In genomic region chr3:86960656-86961394, GRCm38 (mm10) we compare ENCODE assay signal across 21 mouse cellular contexts. TPM values are rescaled to one million over a fixed set of nuclear protein-coding genes. Genes with fewer than 3 reads are reported as not detected.
A peak's percentile ranks its signal among the peaks of the same experiment; 100 is the strongest.
DNase-seq lines count a peak whose midpoint lies in the region; ATAC-seq lines count a peak whose summit lies in the region.
"Had no signal": no experiment of that assay in that cellular context is flagged by ENCODE, and none has a peak within 500 bp of the region (broad histone marks: within the 10 kb centered on the region; RNA-seq: fewer than 3 reads in every experiment).

No protein-coding gene starts in this region.

- WGBS in liver, embryonic 11.5 days, result 66% methylated on average over 17 of the region's 17 CpGs
- 88% methylated on average over 17 of the region's 17 CpGs for WGBS in midbrain, embryonic 11.5 days
- 91% methylated on average over 17 of the region's 17 CpGs for WGBS in hindbrain, embryonic 11.5 days

- no peaks in the 10 kb centered on the region for H3K27me3 ChIP-seq in liver, embryonic 11.5 days (replicated peaks; ENCODE audit: control insufficient read depth, insufficient read depth, low read length)
- no peaks in the 10 kb centered on the region for H3K27me3 ChIP-seq in splenic B cell, adult 2 months (ENCODE audit: control insufficient read depth, insufficient read depth, low read length, poor library complexity, severe bottlenecking)
- H3K27me3 ChIP-seq in midbrain, embryonic 11.5 days (ENCODE audit: control insufficient read depth, insufficient read depth, low read length), result no peaks in the 10 kb centered on the region
- no peaks in the 10 kb centered on the region for H3K27me3 ChIP-seq in hindbrain, embryonic 11.5 days (ENCODE audit: control insufficient read depth, insufficient read depth, low read length)
- H3K27me3 ChIP-seq: forebrain, embryonic 15.5 days; neural tube, embryonic 13.5 days had no signal

- H3K9me3 ChIP-seq in liver, embryonic 11.5 days (ENCODE audit: control insufficient read depth, low read length), result no peaks in the 10 kb centered on the region
- H3K9me3 ChIP-seq in midbrain, embryonic 11.5 days (ENCODE audit: control insufficient read depth, low read length), result no peaks in the 10 kb centered on the region
- no peaks in the 10 kb centered on the region for H3K9me3 ChIP-seq in hindbrain, embryonic 11.5 days (ENCODE audit: control insufficient read depth, low read length)
- H3K9me3 ChIP-seq: forebrain, embryonic 15.5 days; G1E; hindbrain, embryonic 10.5 days; midbrain, embryonic 10.5 days; neural tube, embryonic 13.5 days had no signal

- H3K4me1 ChIP-seq in liver, embryonic 11.5 days (replicated peaks; ENCODE audit: control insufficient read depth, insufficient read depth, low read length), result no peaks in the 10 kb centered on the region
- no peaks in the 10 kb centered on the region for H3K4me1 ChIP-seq in midbrain, embryonic 11.5 days (ENCODE audit: control insufficient read depth, insufficient read depth, low read length)
- no peaks in the 10 kb centered on the region for H3K4me1 ChIP-seq in hindbrain, embryonic 11.5 days (replicated peaks; ENCODE audit: control insufficient read depth, insufficient read depth, low read length)
- H3K4me1 ChIP-seq: forebrain, embryonic 15.5 days; hindbrain, embryonic 10.5 days; midbrain, embryonic 10.5 days; neural tube, embryonic 13.5 days had no signal

- H3K4me2 ChIP-seq in liver, embryonic 11.5 days, result 0 out of 2 replicates have a peak overlapping the region, but pooled peaks have one; percentile 13
- H3K4me2 ChIP-seq in midbrain, embryonic 11.5 days, result no peak overlapping the region
- H3K4me2 ChIP-seq in hindbrain, embryonic 11.5 days (replicated peaks; ENCODE audit: low read depth, low read length), result no peak overlapping the region
- H3K4me2 ChIP-seq: forebrain, embryonic 15.5 days; neural tube, embryonic 13.5 days had no signal

- ATAC-seq in liver, embryonic 11.5 days (replicated peaks; ENCODE audit: low FRiP score), result no peak
- ATAC-seq in common myeloid progenitor, adult 5-6 weeks (replicated peaks; ENCODE audit: low read depth, poor library complexity, severe bottlenecking), result 0 out of 2 replicates have a peak, but pooled peaks have one; percentile 11
- ATAC-seq in midbrain, embryonic 11.5 days (ENCODE audit: low FRiP score), result no peak
- ATAC-seq in hindbrain, embryonic 11.5 days (ENCODE audit: low FRiP score), result no peak
- ATAC-seq: forebrain, embryonic 15.5 days; intestine, embryonic 16.5 days had no signal

- no peaks in the 10 kb centered on the region for H3K36me3 ChIP-seq in liver, embryonic 11.5 days (ENCODE audit: control insufficient read depth, insufficient read depth, low read length)
- H3K36me3 ChIP-seq in splenic B cell, adult 2 months (ENCODE audit: control insufficient read depth, insufficient read depth, low read length, poor library complexity, severe bottlenecking), result no peaks in the 10 kb centered on the region
- no peaks in the 10 kb centered on the region for H3K36me3 ChIP-seq in midbrain, embryonic 11.5 days (ENCODE audit: control insufficient read depth, insufficient read depth, low read length)
- no peaks in the 10 kb centered on the region for H3K36me3 ChIP-seq in hindbrain, embryonic 11.5 days (ENCODE audit: control insufficient read depth, insufficient read depth, low read length)
- H3K36me3 ChIP-seq: forebrain, embryonic 15.5 days; G1E; hindbrain, embryonic 10.5 days; midbrain, embryonic 10.5 days; neural tube, embryonic 13.5 days had no signal

- no peak overlapping the region for H3K4me3 ChIP-seq in liver, embryonic 11.5 days (ENCODE audit: low read depth, low read length)
- no peak overlapping the region for H3K4me3 ChIP-seq in midbrain, embryonic 11.5 days (ENCODE audit: low read depth, low read length)
- no peak overlapping the region for H3K4me3 ChIP-seq in hindbrain, embryonic 11.5 days (ENCODE audit: low read depth, low read length)
- H3K4me3 ChIP-seq: erythroblast, embryonic 14.5 days; forebrain, embryonic 15.5 days; gastrocnemius, adult 2 months; hindbrain, embryonic 10.5 days; midbrain, embryonic 10.5 days; neural tube, embryonic 13.5 days had no signal

- H3K9ac ChIP-seq in liver, embryonic 11.5 days (ENCODE audit: low read depth, low read length), result no peak overlapping the region
- no peak overlapping the region for H3K9ac ChIP-seq in midbrain, embryonic 11.5 days (ENCODE audit: low read length)
- no peak overlapping the region for H3K9ac ChIP-seq in hindbrain, embryonic 11.5 days (ENCODE audit: low read depth, low read length)
- H3K9ac ChIP-seq: forebrain, embryonic 15.5 days; neural tube, embryonic 13.5 days had no signal

- H3K27ac ChIP-seq in liver, embryonic 11.5 days (ENCODE audit: low read depth, low read length), result no peak overlapping the region
- H3K27ac ChIP-seq in midbrain, embryonic 11.5 days (ENCODE audit: low read depth, low read length), result no peak overlapping the region
- no peak overlapping the region for H3K27ac ChIP-seq in hindbrain, embryonic 11.5 days (ENCODE audit: low read depth, low read length)
- H3K27ac ChIP-seq: forebrain, embryonic 15.5 days; gastrocnemius, adult 2 months; hindbrain, embryonic 10.5 days; midbrain, embryonic 10.5 days; neural tube, embryonic 13.5 days had no signal

- no peak for DNase-seq in liver, embryonic 11.5 days (ENCODE audit: low spot score)
- DNase-seq in liver, result no peak
- peak; percentile 26 for DNase-seq in splenic B cell, adult 2 months (ENCODE audit: low read depth, low spot score)
- peak; percentile 69 for DNase-seq in thymus, postnatal 4 days
- DNase-seq in midbrain, embryonic 11.5 days (ENCODE audit: low spot score, missing footprints), result no peak
- no peak for DNase-seq in hindbrain, embryonic 11.5 days (ENCODE audit: low spot score)
- DNase-seq in c-Kit-positive CD71-positive TER-119-positive erythroid progenitor cells, embryonic 14.5 days (ENCODE audit: low spot score), result no peak
- DNase-seq: adrenal gland, adult 8-10 months; cerebellum, adult 11-12 months; cerebellum, postnatal 36 days; gastrocnemius, adult 2 months; heart, adult 18-20 months; lung, postnatal 10 days had no signal

RNA-seq across cellular contexts. Expression of gene Cd1d1, which starts 38.4 kb away (rescaled TPM):
- 14.5 and 15.7 TPM in 2 replicates for polyA plus RNA-seq in liver, embryonic 11.5 days (2014; fragmentation: Nextera tagmentation; extraction: Ambion mirVana)
- total RNA-seq in common myeloid progenitor, adult 5-6 weeks (2017), result 23.9 and 29.4 TPM in 2 replicates
- 28.0 and 28.8 TPM in 2 replicates for polyA plus RNA-seq in midbrain, embryonic 11.5 days (2014; fragmentation: Nextera tagmentation; extraction: Ambion mirVana)
- polyA plus RNA-seq in hindbrain, embryonic 11.5 days (2014; fragmentation: Nextera tagmentation; extraction: Ambion mirVana), result 36.0 and 37.2 TPM in 2 replicates
- polyA plus RNA-seq: erythroblast, embryonic 14.5 days; G1E had no signal

RNA-seq across cellular contexts. Expression of gene Dclk2, which starts 40.2 kb away (rescaled TPM):
- 6.6 and 9.3 TPM in 2 replicates for polyA plus RNA-seq in liver, embryonic 11.5 days (2014; fragmentation: Nextera tagmentation; extraction: Ambion mirVana)
- total RNA-seq in common myeloid progenitor, adult 5-6 weeks (2017), result 1.7 and 2.0 TPM in 2 replicates
- polyA plus RNA-seq in midbrain, embryonic 11.5 days (2014; fragmentation: Nextera tagmentation; extraction: Ambion mirVana), result 23.0 and 23.1 TPM in 2 replicates
- polyA plus RNA-seq in hindbrain, embryonic 11.5 days (2014; fragmentation: Nextera tagmentation; extraction: Ambion mirVana), result 25.9 and 32.5 TPM in 2 replicates
- polyA plus RNA-seq: G1E had no signal

Comparison
In these comparisons a context has a peak if more than half of its experiments do, and no peak if none do; other contexts are left out.
1. DNase-seq: peak in splenic B cell, adult 2 months (single experiment) and thymus, postnatal 4 days (single experiment); none in liver, embryonic 11.5 days (single experiment), liver (single experiment), midbrain, embryonic 11.5 days (single experiment), hindbrain, embryonic 11.5 days (single experiment) and c-Kit-positive CD71-positive TER-119-positive erythroid progenitor cells, embryonic 14.5 days (single experiment).